Mouse (Mus musculus) cerebellum, adult 11 months (tissue): ENCODE measurements around the gene Rsph10b.
"Not testable (repeated sequence)": the region's sequence is repeated elsewhere in the genome, so short reads cannot be mapped to it uniquely, and the experiment has no call there.

Experiments
- DNase-seq: peaks from one replicate; pipeline ENCODE4 v3.0.0; 2022

The Rsph10b gene

GRCm38 (mm10) chr5:143994632-143995365 lies 62.0 kb downstream of the Rsph10b start:
- DNase-seq, result no peak

- DNase-seq, result no peak
Measured at GRCm38 (mm10) chr5:143999409-143999808, 66.6 kb downstream of the Rsph10b start.

DNA sequence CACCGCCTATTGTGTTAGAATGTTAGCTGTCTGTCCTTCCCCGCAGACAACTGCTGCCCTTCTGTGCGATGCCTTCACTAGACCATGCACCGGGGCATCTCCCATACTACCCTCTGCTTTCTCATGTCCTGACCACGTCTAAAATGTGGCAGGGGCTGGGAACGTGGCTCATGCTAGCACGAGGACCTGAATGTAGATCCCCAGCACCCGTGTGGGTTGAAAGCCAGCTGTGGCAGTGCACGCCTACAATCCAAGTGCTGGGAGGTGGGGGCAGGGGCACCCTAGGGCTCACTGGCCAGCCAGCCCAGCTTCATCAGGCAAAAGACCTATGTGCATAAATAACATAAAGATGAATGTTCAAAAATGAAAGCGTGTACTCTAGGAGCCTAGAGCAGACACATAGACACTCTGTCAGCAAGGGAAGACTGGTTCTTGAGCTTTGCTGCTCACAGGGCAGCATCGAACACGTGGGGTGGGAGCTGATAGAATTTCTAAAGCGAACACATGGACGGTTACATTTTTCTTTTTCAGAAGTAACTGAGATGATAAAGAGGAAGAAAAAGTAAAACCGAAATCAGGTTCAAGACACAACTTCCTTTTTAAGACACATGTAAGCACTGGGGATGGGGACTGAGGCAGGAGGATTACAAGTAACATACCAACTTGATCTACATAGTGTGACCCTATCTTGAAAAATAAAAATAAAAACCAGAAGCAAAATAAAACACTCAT lies 69.8 kb downstream of the Rsph10b start:
- no peak for DNase-seq

DNA sequence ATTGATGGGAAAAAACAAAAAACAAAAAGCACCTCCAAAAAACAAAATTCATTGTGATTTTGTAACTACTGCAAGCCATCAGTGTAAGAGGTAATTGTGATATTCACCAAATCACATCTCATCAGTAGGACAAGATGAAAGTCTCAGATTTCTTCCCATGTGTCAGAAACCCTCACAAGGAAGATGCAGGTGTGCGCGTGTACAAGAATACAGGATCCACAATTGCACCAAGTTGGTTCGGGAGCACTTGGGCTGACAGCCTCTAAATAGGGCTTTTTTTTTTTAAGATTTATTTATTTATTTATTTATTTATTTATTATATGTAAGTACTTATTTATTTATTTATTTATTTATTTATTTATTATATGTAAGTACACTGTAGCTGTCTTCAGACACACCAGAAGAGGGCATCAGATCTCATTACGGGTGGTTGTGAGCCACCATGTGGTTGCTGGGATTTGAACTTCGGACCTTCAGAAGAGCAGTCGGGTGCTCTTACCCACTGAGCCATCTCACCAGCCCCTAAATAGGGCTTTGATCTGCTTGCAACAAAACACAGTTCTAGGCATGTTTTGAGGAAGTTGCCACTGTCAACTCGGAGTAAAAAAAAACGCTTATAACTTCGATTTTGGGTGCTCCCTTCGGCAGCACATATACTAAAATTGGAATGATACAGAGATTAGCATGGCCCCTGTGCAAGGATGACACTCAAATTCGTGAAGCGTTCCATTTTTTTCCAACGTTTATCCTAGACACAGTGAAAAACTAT lies 80.7 kb downstream of the Rsph10b start:
- not testable (repeated sequence) for DNase-seq

GRCm38 (mm10) chr5:144014551-144015311 lies 81.9 kb downstream of the Rsph10b start, which contains the start of gene Ccz1:
Gene Ccz1 (minus strand): TSS chr5:144014877.
- peak; percentile 69 for DNase-seq

- no peak for DNase-seq
Measured at GRCm38 (mm10) chr5:144015312-144015650, 82.4 kb downstream of the Rsph10b start.

GRCm38 (mm10) chr5:144015845-144016244 lies 83.0 kb downstream of the Rsph10b start:
- no peak for DNase-seq

- DNase-seq, result no peak
Measured at GRCm38 (mm10) chr5:144026620-144027263, 93.9 kb downstream of the Rsph10b start, which contains the start of gene Ocm. Gene Ocm (minus strand): TSS chr5:144026670.

GRCm38 (mm10) chr5:144032491-144032890 lies 99.7 kb downstream of the Rsph10b start:
- DNase-seq, result no peak

DNA sequence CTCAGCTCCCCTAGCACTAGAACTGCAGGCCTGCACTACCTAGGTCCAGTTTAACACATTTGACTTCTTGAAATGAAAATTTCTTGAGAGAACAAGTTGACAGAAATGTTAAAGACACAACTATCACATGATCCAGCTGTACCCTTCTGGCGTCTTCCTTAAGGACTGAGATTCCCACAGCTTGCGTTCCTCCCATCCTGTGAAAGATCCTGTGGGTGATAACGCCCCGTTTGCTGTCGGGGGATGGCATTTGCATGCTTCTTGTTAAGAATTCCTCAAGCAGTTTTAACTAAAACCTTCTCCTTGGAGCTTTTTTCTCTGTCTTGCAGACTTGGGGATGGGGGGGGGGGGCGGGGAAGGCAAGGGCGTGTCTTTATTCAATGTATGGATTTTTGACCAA lies 101.7 kb downstream of the Rsph10b start:
- DNase-seq, result no peak
